Mouse (Mus musculus) G1E (cell line): ENCODE results near the gene Car14.

Source experiments
- CTCF ChIP-seq: IDR thresholded peaks from 2 replicates; pipeline ENCODE4 v1.5.1; 2012; ENCODE audit warnings: low read depth, low read length, inconsistent platforms, mixed read lengths
- GATA1 ChIP-seq: IDR thresholded peaks from 2 replicates; pipeline ENCODE4 v1.6.1; 2012; ENCODE audit warnings: borderline replicate concordance, low read length, inconsistent platforms, mixed read lengths

GRCm38 (mm10) chr3:95884400-95884799, 20.1 kb downstream of the Car14 start:
- TF ChIP-seq CTCF (no peak), GATA1 (no peak)
